Mouse (Mus musculus): ENCODE data around the gene Medag. TPM values are rescaled to one million over a fixed set of nuclear protein-coding genes. Genes with fewer than 3 reads are reported as not detected.

The Medag gene
- polyA plus RNA-seq, 2 experiments from 2014 or later = 2.4 to 2.7 TPM

Other genes with a start within 250 kb of the Medag start
- gene Uspl1, start 227.4 kb upstream of the Medag start, polyA plus RNA-seq (2017; shearing (Covaris generic)) = 10 to 100 TPM; 38.6 to 42.6 TPM
- gene Hmgb1, start 227.3 kb upstream of the Medag start, polyA plus RNA-seq (2017; shearing (Covaris generic)) = 100 to 1,000 TPM; 359 to 760 TPM
- 1 to 10 TPM; 2.1 to 2.5 TPM for gene Alox5ap, start 147.0 kb upstream of the Medag start, polyA plus RNA-seq (2017; shearing (Covaris generic))
- not detected for gene Tex26, start 27.9 kb downstream of the Medag start, polyA plus RNA-seq (2017; shearing (Covaris generic))
- not detected for gene Wdr95, start 116.9 kb downstream of the Medag start, polyA plus RNA-seq (2017; shearing (Covaris generic))
- 10 to 100 TPM; 20.7 to 35.2 TPM for gene Hsph1, start 224.6 kb downstream of the Medag start, polyA plus RNA-seq (2017; shearing (Covaris generic))